22 mouse cellular contexts compared by ENCODE assay signal in the genomic region with DNA sequence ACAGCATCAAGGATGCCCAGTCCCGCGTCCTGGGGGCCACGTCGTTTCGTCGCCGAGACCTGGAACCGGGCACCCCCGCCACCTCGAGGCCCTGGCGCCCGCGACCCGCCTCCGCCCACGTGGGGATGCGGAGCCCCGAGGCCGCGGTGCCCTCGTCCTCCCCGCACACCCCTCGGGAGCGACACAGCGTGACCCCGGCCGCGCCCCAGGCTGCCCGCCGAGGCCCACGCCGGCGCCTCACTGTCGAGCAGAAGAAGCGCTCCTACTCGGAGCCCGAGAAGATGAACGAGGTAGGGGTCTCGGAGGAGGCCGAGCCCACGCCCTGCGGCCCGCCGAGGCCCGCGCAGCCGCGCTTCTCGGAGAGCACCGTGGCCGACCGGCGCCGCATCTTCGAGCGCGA.
DNase-seq lines count a peak whose midpoint lies in the region; ATAC-seq and TF ChIP-seq lines count a peak whose summit lies in the region.
"Had no signal": no experiment of that assay in that cellular context is flagged by ENCODE, and none has a peak within 500 bp of the region (broad histone marks: within the 10 kb centered on the region; RNA-seq: fewer than 3 reads in every experiment).

No protein-coding gene starts in this region.

- in situ Hi-C loops in ES-E14 (cut with MboI; ENCODE audit: low sequenced_read_pairs in 2 of 2, unreplicated experiment in 2 of 2): no loop called here

- no peaks in the 10 kb centered on the region for H3K27me3 ChIP-seq in hindbrain, embryonic 10.5 days (ENCODE audit: insufficient read depth, poor library complexity, severe bottlenecking)
- no peaks in the 10 kb centered on the region for H3K27me3 ChIP-seq in hindbrain, embryonic 11.5 days (ENCODE audit: control insufficient read depth, insufficient read depth, low read length)
- H3K27me3 ChIP-seq in midbrain, embryonic 10.5 days (ENCODE audit: low read depth, poor library complexity, severe bottlenecking): no peaks in the 10 kb centered on the region
- no peaks in the 10 kb centered on the region for H3K27me3 ChIP-seq in midbrain, embryonic 13.5 days
- no peaks in the 10 kb centered on the region for H3K27me3 ChIP-seq in intestine, postnatal 0 days (replicated peaks; ENCODE audit: control insufficient read depth, insufficient read depth, low read length)
- H3K27me3 ChIP-seq: heart, embryonic 12.5 days; hindbrain, embryonic 13.5 days; liver, embryonic 13.5 days; lung, embryonic 15.5 days had no signal

- peaks cover 33% of the 10 kb centered on the region for H3K9me3 ChIP-seq in hindbrain, embryonic 10.5 days
- H3K9me3 ChIP-seq in hindbrain, embryonic 11.5 days (ENCODE audit: control insufficient read depth, low read length): peaks cover 14% of the 10 kb centered on the region
- peaks cover 33% of the 10 kb centered on the region for H3K9me3 ChIP-seq in midbrain, embryonic 10.5 days (replicated peaks)
- H3K9me3 ChIP-seq in midbrain, embryonic 13.5 days: peaks cover 15% of the 10 kb centered on the region
- no peaks in the 10 kb centered on the region for H3K9me3 ChIP-seq in ES-E14 (ENCODE audit: control insufficient read depth, insufficient read depth, low read depth, low read length)
- H3K9me3 ChIP-seq in intestine, postnatal 0 days (ENCODE audit: control insufficient read depth): peaks cover 17% of the 10 kb centered on the region; the same call in 1 of the 2 replicates

- no peak overlapping the region for H3K27ac ChIP-seq in hindbrain, embryonic 10.5 days
- no peak overlapping the region for H3K27ac ChIP-seq in hindbrain, embryonic 11.5 days (ENCODE audit: low read depth, low read length)
- no peak overlapping the region for H3K27ac ChIP-seq in midbrain, embryonic 10.5 days (replicated peaks)
- H3K27ac ChIP-seq in midbrain, embryonic 13.5 days: no peak overlapping the region
- no peak overlapping the region for H3K27ac ChIP-seq in ES-E14 (ENCODE audit: insufficient read depth, low read depth, low read length, poor library complexity, severe bottlenecking)
- peak overlapping the region; percentile 24; the same call in 1 of the 2 replicates for H3K27ac ChIP-seq in intestine, postnatal 0 days (ENCODE audit: low read depth, low read length)
- H3K27ac ChIP-seq: hindbrain, embryonic 13.5 days; left cerebral cortex, adult 2 months; liver, embryonic 13.5 days; lung, embryonic 15.5 days; macrophage had no signal

- H3K9ac ChIP-seq in hindbrain, embryonic 11.5 days (ENCODE audit: low read depth, low read length): no peak overlapping the region
- no peak overlapping the region for H3K9ac ChIP-seq in midbrain, embryonic 13.5 days (replicated peaks)
- peak overlapping the region; percentile 69 for H3K9ac ChIP-seq in ES-E14 (ENCODE audit: insufficient read depth, low read depth, low read length, poor library complexity, severe bottlenecking)
- no peak overlapping the region for H3K9ac ChIP-seq in intestine, postnatal 0 days (ENCODE audit: low read depth, low read length)
- H3K9ac ChIP-seq: forebrain, postnatal 0 days; hindbrain, embryonic 13.5 days; liver, embryonic 13.5 days; lung, embryonic 15.5 days had no signal

- H3K4me2 ChIP-seq in hindbrain, embryonic 11.5 days (replicated peaks; ENCODE audit: low read depth, low read length): no peak overlapping the region
- H3K4me2 ChIP-seq in midbrain, embryonic 13.5 days (replicated peaks): no peak overlapping the region
- H3K4me2 ChIP-seq in intestine, postnatal 0 days (replicated peaks; ENCODE audit: low read depth): no peak overlapping the region
- H3K4me2 ChIP-seq: heart, embryonic 12.5 days; hindbrain, embryonic 13.5 days; liver, embryonic 13.5 days; lung, embryonic 15.5 days had no signal

- TF ChIP-seq CTCF in intestine, postnatal 0 days (IDR thresholded peaks at IDR 0.05; ENCODE audit: low read depth): no peak

- peaks cover 89% of the 10 kb centered on the region for H3K36me3 ChIP-seq in hindbrain, embryonic 10.5 days
- peaks cover 30% of the 10 kb centered on the region for H3K36me3 ChIP-seq in hindbrain, embryonic 11.5 days (ENCODE audit: control insufficient read depth, insufficient read depth, low read length)
- peaks cover 93% of the 10 kb centered on the region for H3K36me3 ChIP-seq in midbrain, embryonic 10.5 days
- peaks cover 40% of the 10 kb centered on the region for H3K36me3 ChIP-seq in midbrain, embryonic 13.5 days
- peaks cover 24% of the 10 kb centered on the region; the same call in 1 of the 2 replicates for H3K36me3 ChIP-seq in ES-E14 (ENCODE audit: control insufficient read depth, insufficient read depth, low read length, poor library complexity, severe bottlenecking)
- H3K36me3 ChIP-seq in intestine, postnatal 0 days (ENCODE audit: control insufficient read depth, insufficient read depth): peaks cover 61% of the 10 kb centered on the region
- H3K36me3 ChIP-seq: G1E had no signal

- DNase-seq in hindbrain, embryonic 10.5 days (ENCODE audit: low spot score): no peak
- DNase-seq in hindbrain, embryonic 11.5 days (ENCODE audit: low spot score): no peak
- DNase-seq in midbrain, embryonic 10.5 days (ENCODE audit: low spot score): no peak
- no peak for DNase-seq in ES-E14 (ENCODE audit: low read depth, low spot score)
- DNase-seq in B cell, adult 2 months: no peak
- DNase-seq: adrenal gland, postnatal 14 days; cerebellum, postnatal 10 days; forebrain, postnatal 0 days; kidney, postnatal 36 days; layer of hippocampus, adult 9-11 months; liver, embryonic 13.5 days; right cerebral cortex, postnatal 4 days; thymus, postnatal 14 days had no signal

- 0 out of 2 replicates have a peak overlapping the region, but pooled peaks have one; percentile 3 for H3K4me3 ChIP-seq in hindbrain, embryonic 10.5 days
- H3K4me3 ChIP-seq in hindbrain, embryonic 11.5 days (ENCODE audit: low read depth, low read length): no peak overlapping the region
- 0 out of 2 replicates have a peak overlapping the region, but pooled peaks have one; percentile 2 for H3K4me3 ChIP-seq in midbrain, embryonic 10.5 days
- no peak overlapping the region for H3K4me3 ChIP-seq in midbrain, embryonic 13.5 days (replicated peaks)
- H3K4me3 ChIP-seq in ES-E14 (ENCODE audit: insufficient read depth in 1 of 2, low read depth in 1 of 2, low read length in 2 of 2, poor library complexity in 1 of 2, severe bottlenecking in 1 of 2): peak overlapping the region; percentile 65 to 73
- no peak overlapping the region for H3K4me3 ChIP-seq in intestine, postnatal 0 days (ENCODE audit: low read depth, low read length)
- H3K4me3 ChIP-seq: hindbrain, embryonic 13.5 days; left cerebral cortex, adult 2 months; liver, embryonic 13.5 days; lung, embryonic 15.5 days had no signal

- no peak for ATAC-seq in hindbrain, embryonic 11.5 days (ENCODE audit: low FRiP score)
- no peak for ATAC-seq in midbrain, embryonic 13.5 days
- ATAC-seq in intestine, postnatal 0 days: no peak; the same call in 1 of the 2 replicates
- ATAC-seq: forebrain, postnatal 0 days; inflammation-experienced regulatory T-cells, adult 6 months had no signal

- H3K4me1 ChIP-seq in hindbrain, embryonic 10.5 days (replicated peaks): no peaks in the 10 kb centered on the region
- H3K4me1 ChIP-seq in hindbrain, embryonic 11.5 days (replicated peaks; ENCODE audit: control insufficient read depth, insufficient read depth, low read length): no peaks in the 10 kb centered on the region
- H3K4me1 ChIP-seq in midbrain, embryonic 10.5 days: no peaks in the 10 kb centered on the region
- no peaks in the 10 kb centered on the region for H3K4me1 ChIP-seq in midbrain, embryonic 13.5 days (replicated peaks)
- no peaks in the 10 kb centered on the region for H3K4me1 ChIP-seq in ES-E14 (ENCODE audit: control insufficient read depth in 2 of 2, insufficient read depth in 2 of 2, low read length in 2 of 2, poor library complexity in 1 of 2)
- no peaks in the 10 kb centered on the region for H3K4me1 ChIP-seq in intestine, postnatal 0 days (replicated peaks; ENCODE audit: control insufficient read depth, insufficient read depth, low read length)
- H3K4me1 ChIP-seq: hindbrain, embryonic 13.5 days; liver, embryonic 13.5 days; lung, embryonic 15.5 days had no signal

- WGBS in hindbrain, embryonic 10.5 days: 90% methylated on average over 57 of the region's 57 CpGs
- 83% methylated on average over 57 of the region's 57 CpGs for WGBS in hindbrain, embryonic 11.5 days
- 86% methylated on average over 57 of the region's 57 CpGs for WGBS in midbrain, embryonic 10.5 days
- 92% methylated on average over 57 of the region's 57 CpGs for WGBS in midbrain, embryonic 13.5 days
- 90% methylated on average over 57 of the region's 57 CpGs for WGBS in intestine, postnatal 0 days

TF ChIP-seq in ES-E14, 5 proteins besides CTCF, POLR2A, EP300 and RAD21:
- TF ChIP-seq HCFC1 (IDR thresholded peaks at IDR 0.05; ENCODE audit: borderline replicate concordance, insufficient read depth, low read length) (no peak), ZC3H11A (IDR thresholded peaks at IDR 0.05; ENCODE audit: borderline replicate concordance, low read depth, low read length) (no peak), CHD2 (IDR thresholded peaks at IDR 0.05; ENCODE audit: low read depth, low read length) (no peak), MAFK (IDR thresholded peaks at IDR 0.05; ENCODE audit: insufficient read depth, low read depth, low read length) (no peak), ZNF384 (IDR thresholded peaks at IDR 0.05; ENCODE audit: low read depth, low read length) (no peak)

Comparison
In these comparisons a context has a peak if more than half of its experiments do, and no peak if none do; other contexts are left out.
1. H3K4me3 ChIP-seq: peak in hindbrain, embryonic 10.5 days (single experiment), midbrain, embryonic 10.5 days (single experiment) and ES-E14 (2 of 2); none in hindbrain, embryonic 11.5 days (single experiment), midbrain, embryonic 13.5 days (single experiment) and intestine, postnatal 0 days (single experiment).